Mouse (Mus musculus): ENCODE measurements at regions not wholly inside any gene's neighbourhood (a gene's known extent, or its start where the extent isn't known, plus 50 kb on each side); places are given as distances from the start of the nearest gene placed in this dataset.
"Not testable (repeated sequence)": the region's sequence is repeated elsewhere in the genome, so short reads cannot be mapped to it uniquely, and the experiment has no call there.

GRCm38 (mm10) chr13:82058131-82058731 lies 275.4 kb downstream of the Cetn3 start:
- no peak for DNase-seq (ENCODE audit: low spot score in 2 of 2)

- DNase-seq (ENCODE audit: low spot score in 2 of 2) = no peak
Measured at GRCm38 (mm10) chr13:82058872-82059271, 276.0 kb downstream of the Cetn3 start.

DNA sequence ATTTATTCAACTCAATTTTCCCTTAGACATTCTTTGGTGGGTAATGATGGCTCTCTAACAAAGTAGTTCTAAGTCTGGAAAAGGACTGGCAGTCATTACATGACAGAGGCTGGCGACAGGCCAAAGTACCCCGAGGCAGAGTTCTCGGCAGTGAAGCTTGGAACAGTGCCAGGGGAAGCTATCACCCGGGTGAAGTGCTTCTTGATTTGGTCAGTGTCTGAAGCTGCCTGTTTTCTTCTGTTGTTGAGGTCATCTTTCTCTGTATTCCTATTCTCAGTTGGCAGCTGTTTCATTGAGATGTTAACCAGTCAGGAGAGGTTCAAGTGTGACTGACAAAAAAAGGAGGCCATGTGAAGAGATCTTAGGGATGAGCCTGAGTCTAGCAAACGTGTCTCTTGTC lies 276.6 kb downstream of the Cetn3 start:
- no peak for DNase-seq (ENCODE audit: low spot score in 2 of 2)

DNA sequence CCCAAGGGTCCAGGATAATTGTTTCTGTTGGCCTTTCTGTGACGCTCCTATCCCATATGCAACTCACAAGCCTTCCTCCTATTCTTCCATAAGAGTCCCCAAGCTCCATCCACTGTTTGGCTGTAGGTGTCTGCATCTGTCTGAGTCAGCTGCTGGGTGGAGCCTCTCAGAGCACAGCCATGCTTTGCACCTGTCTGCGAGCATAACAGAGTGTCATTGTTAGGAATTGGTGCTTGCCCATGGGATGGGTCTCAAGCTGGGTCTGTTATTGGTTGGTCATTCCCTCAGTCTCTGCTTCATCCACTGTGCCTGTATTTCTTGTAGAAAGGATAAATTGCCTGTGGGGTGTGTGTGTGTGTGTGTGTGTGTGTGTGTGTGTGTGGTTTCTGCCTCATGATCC lies 281.0 kb downstream of the Cetn3 start:
- not testable (repeated sequence) for DNase-seq (ENCODE audit: low spot score in 2 of 2)

DNA sequence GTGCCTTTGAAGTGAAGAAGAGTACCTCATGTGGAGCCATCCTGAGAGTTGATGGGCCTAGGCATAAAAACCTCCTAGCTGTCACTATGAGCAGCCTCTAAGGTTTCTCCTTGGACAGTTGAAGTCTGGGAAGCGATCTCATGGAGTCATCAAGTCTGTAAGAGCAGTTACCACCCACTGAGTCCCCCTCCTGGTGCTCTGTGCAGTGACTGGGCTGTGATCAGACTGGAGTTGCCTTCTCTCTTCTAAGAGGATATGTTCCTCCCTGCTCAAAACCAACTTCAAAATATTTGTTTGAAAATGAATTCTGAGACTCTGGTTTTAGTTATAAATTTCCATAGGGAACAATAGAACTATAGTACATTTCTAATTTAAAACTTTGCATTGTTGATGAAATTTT lies 283.3 kb downstream of the Cetn3 start:
- no peak for DNase-seq (ENCODE audit: low spot score in 2 of 2)

- no peak for DNase-seq (ENCODE audit: low spot score in 2 of 2)
Measured at GRCm38 (mm10) chr13:82066674-82067270, 283.9 kb downstream of the Cetn3 start.

GRCm38 (mm10) chr13:82072449-82072848 lies 289.6 kb downstream of the Cetn3 start:
- DNase-seq (ENCODE audit: low spot score in 2 of 2) = no peak

DNA sequence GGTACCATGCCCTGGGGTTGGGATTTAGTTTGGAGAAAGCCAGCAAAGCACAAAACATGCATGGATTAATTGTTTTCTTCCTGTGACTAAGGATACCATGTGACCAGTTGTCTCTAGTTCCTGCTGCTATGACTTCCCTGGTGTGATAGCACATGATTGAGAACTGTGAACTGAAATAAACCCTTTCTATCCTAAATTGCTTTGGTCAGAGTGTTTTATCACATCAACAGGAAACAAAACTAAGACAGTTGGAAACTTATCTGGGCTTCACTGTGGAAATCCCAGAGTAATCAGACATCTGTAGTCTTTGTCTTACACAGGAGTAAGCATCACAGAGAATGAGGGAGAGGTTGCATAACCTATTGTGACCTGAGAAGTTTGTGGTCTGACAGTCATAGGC lies 290.5 kb downstream of the Cetn3 start:
- DNase-seq (ENCODE audit: low spot score in 2 of 2) = no peak

DNA sequence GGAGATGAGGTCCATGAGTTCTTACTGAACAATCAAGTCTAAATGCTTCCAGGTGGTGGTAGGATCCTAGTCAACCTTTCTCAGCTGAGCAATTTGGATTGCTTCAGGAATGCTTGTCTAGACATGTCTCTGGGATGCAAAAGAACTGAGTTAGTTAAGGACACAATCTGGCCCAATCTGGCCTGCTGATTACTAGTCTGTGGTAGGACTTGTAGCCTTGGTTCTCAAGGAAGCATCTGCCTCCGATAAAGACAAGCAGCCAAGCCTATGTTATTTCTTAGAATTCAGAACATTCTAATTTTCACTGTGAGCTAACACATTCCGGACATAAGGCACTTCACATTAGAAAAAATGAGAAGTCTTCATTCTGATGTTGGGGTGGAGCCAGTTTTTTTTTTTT lies 298.5 kb downstream of the Cetn3 start:
- no peak for DNase-seq (ENCODE audit: low spot score in 2 of 2)

DNA sequence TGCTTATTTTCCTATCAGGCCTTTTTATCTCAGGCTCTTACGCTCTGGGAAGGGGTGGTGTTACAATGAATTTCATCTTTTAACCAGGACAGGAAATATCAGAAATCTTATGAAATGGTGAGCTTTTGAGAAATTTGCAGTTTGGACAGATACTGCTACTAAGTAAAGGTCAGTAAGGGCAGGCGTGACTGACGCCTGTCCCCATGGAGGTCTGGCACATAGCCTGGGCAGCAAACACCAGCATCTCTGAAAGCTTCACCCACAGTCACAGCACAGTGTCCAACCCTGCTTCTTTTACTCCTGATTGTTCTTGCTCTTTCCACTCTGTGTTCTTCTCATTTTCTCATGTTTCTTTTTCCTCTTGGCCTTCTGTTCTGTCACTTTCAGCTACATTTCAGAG lies 304.8 kb downstream of the Cetn3 start:
- no peak for DNase-seq (ENCODE audit: low spot score in 2 of 2)

- peak in 1 of 2 experiments; percentile 19 for DNase-seq (ENCODE audit: low spot score in 2 of 2)
Measured at GRCm38 (mm10) chr13:82092186-82092585, 309.3 kb downstream of the Cetn3 start.

GRCm38 (mm10) chr13:82106032-82106431 lies 323.2 kb downstream of the Cetn3 start:
- DNase-seq (ENCODE audit: low spot score in 2 of 2) = no peak

- DNase-seq (ENCODE audit: low spot score in 2 of 2) = peak; percentile 3 to 23
Measured at GRCm38 (mm10) chr13:82129777-82130735, 347.2 kb downstream of the Cetn3 start.
